Mouse (Mus musculus) forebrain, embryonic 10.5 days (tissue): Measurements from ENCODE around the gene Ctnnbl1. TPM values are rescaled to one million over a fixed set of nuclear protein-coding genes. Genes with fewer than 3 reads are reported as not detected.

ENCODE experiments used
- DNase-seq: peaks from one replicate; pipeline ENCODE4 v3.0.0-alpha.2; 2017; ENCODE audit warnings: low spot score; ENCODE audit errors: extremely low spot score
- H3K27ac ChIP-seq: fragments of 300-500 bp; sonication (generic); 2 replicates; pipeline ENCODE4 v1.5.1; 2016; ENCODE audit warnings: mild to moderate bottlenecking
- H3K27me3 ChIP-seq: fragments of 300-500 bp; sonication (generic); 2 replicates; pipeline ENCODE4 v1.6.1; 2016; ENCODE audit warnings: mild to moderate bottlenecking; ENCODE audit not compliant: poor library complexity, severe bottlenecking
- H3K36me3 ChIP-seq: fragments of 300-500 bp; sonication (generic); replicated peaks from 2 replicates; pipeline ENCODE4 v1.6.1; 2016; ENCODE audit warnings: mild to moderate bottlenecking, moderate library complexity
- H3K4me1 ChIP-seq: fragments of 300-500 bp; sonication (generic); 2 replicates; pipeline ENCODE4 v1.6.1; 2016
- H3K4me3 ChIP-seq: fragments of 300-500 bp; sonication (generic); 2 replicates; pipeline ENCODE4 v1.5.1; 2016; ENCODE audit warnings: mild to moderate bottlenecking, moderate library complexity
- H3K9me3 ChIP-seq: fragments of 300-500 bp; sonication (generic); 2 replicates; pipeline ENCODE4 v1.6.1; 2016; ENCODE audit warnings: mild to moderate bottlenecking, moderate library complexity
- WGBS: fragments of 180-500 bp; shearing (Covaris S2); methylation state at CpG from one replicate; pipeline ENCODE4 v1.1.7; 2016; 5-methylcytosine and 5-hydroxymethylcytosine counted together
- polyA plus RNA-seq: library from polyadenylated mRNA; unstranded; fragments of >200 nt; fragmentation: Nextera tagmentation; extraction: Ambion mirVana; gene quantifications from 2 replicates; pipeline ENCODE4 v1.2.1, GENCODE M21; 2016

The Ctnnbl1 gene
- polyA plus RNA-seq, 1 experiment from 2014 or later, result 98.8 TPM

- peaks cover 43% of the 10 kb centered on the region for H3K36me3 ChIP-seq
- H3K4me1 ChIP-seq, result peaks cover 12% of the 10 kb centered on the region; the same call in 1 of the 2 replicates
- H3K27me3 ChIP-seq, result no peaks in the 10 kb centered on the region
- WGBS, result 86% methylated on average over 15 of the region's 15 CpGs
- no peak for DNase-seq
- no peak overlapping the region for H3K4me3 ChIP-seq
- H3K9me3 ChIP-seq, result no peaks in the 10 kb centered on the region
- no peak overlapping the region for H3K27ac ChIP-seq
Measured at GRCm38 (mm10) chr2:157818576-157819320, 81.5 kb downstream of the Ctnnbl1 start.

DNA sequence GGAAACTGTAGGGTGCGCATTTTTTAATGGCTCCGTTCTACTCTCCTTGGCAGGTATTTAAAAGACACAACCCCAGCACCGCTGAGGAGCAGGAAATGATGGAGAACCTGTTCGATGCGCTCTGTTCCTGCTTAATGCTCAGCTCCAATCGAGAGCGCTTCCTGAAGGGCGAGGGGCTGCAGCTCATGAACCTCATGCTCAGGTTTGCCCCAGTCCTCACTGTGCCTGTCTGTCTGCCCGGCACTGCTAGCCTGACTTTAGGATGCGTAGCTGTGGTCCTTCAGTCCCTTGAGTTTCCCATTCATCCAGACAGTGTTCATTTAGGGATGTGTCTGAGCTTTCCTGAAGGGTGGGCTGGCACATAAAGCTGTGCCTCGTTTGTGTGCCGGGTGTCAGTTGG is 82.2 kb downstream of the Ctnnbl1 start:
- Histone ChIP-seq H3K27me3 (no peaks in the 10 kb centered on the region), H3K27ac (no peak overlapping the region), H3K4me1 (peaks cover 12% of the 10 kb centered on the region; the same call in 1 of the 2 replicates), H3K4me3 (no peak overlapping the region), H3K36me3 (peaks cover 44% of the 10 kb centered on the region), H3K9me3 (no peaks in the 10 kb centered on the region)
- 91% methylated on average over 12 of the region's 12 CpGs for WGBS
- no peak for DNase-seq

- H3K27ac ChIP-seq, result no peak overlapping the region
- WGBS, result 76% methylated on average over 4 of the region's 4 CpGs
- peaks cover 54% of the 10 kb centered on the region for H3K36me3 ChIP-seq
- H3K9me3 ChIP-seq, result no peaks in the 10 kb centered on the region
- H3K27me3 ChIP-seq, result no peaks in the 10 kb centered on the region
- no peak overlapping the region for H3K4me3 ChIP-seq
- no peak for DNase-seq
- peaks cover 12% of the 10 kb centered on the region; the same call in 1 of the 2 replicates for H3K4me1 ChIP-seq
Measured at GRCm38 (mm10) chr2:157821259-157821658, 84.1 kb downstream of the Ctnnbl1 start.

DNA sequence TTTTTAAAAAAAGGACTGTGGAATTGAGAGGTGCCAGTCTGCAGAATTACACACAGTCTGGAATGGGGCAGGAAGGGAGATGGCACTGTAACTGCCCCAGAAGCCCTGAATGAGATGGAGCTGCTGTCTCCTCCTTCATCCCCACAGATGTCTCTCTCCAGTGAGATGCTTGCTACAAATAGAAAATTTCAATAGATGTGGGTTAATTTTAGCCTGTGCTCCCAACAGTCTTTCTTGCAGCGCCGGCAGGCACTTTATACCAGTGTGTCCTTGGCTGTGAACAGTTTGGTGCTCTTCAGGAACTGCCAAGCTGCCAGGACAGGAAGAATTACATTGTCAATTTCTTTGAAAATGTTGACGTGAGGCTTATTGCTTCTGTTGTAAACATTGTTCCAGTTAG is 86.3 kb downstream of the Ctnnbl1 start:
- Histone ChIP-seq H3K4me3 (no peak overlapping the region), H3K9me3 (no peaks in the 10 kb centered on the region), H3K4me1 (peaks cover 12% of the 10 kb centered on the region; the same call in 1 of the 2 replicates), H3K27me3 (no peaks in the 10 kb centered on the region), H3K36me3 (peaks cover 45% of the 10 kb centered on the region), H3K27ac (no peak overlapping the region)
- WGBS, result 96% methylated on average over 3 of the region's 3 CpGs
- DNase-seq, result no peak

- no peak for DNase-seq
- Histone ChIP-seq H3K36me3 (peaks cover 37% of the 10 kb centered on the region), H3K9me3 (no peaks in the 10 kb centered on the region), H3K4me1 (peaks cover 12% of the 10 kb centered on the region; the same call in 1 of the 2 replicates), H3K27ac (no peak overlapping the region), H3K27me3 (no peaks in the 10 kb centered on the region), H3K4me3 (no peak overlapping the region)
- WGBS, result 95% methylated on average over 11 of the region's 11 CpGs
Measured at GRCm38 (mm10) chr2:157824249-157824648, 87.0 kb downstream of the Ctnnbl1 start.

DNA sequence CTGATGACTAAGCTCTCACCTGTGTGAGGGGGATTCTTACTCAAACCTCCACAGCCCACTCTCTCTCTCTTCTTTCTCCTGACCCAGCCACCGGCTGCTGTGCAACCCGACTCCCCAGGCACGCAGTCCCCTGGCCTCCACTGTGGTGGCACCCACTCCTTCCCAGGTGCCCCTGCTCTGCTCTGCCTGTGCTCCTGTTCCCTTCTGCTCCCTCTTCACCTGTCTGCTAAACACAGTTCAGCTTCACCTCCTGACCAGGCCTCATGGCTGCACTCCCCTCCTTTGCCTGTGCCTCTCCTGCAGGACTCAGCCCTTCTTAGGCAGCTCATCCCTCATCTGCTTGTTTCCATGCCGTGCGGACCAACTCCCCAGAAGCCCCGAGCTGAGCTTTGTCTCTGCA is 92.9 kb downstream of the Ctnnbl1 start:
- Histone ChIP-seq H3K4me3 (no peak overlapping the region), H3K4me1 (no peaks in the 10 kb centered on the region), H3K27ac (no peak overlapping the region), H3K27me3 (no peaks in the 10 kb centered on the region), H3K36me3 (peaks cover 14% of the 10 kb centered on the region), H3K9me3 (no peaks in the 10 kb centered on the region)
- no peak for DNase-seq
- 82% methylated on average over 6 of the region's 6 CpGs for WGBS

DNA sequence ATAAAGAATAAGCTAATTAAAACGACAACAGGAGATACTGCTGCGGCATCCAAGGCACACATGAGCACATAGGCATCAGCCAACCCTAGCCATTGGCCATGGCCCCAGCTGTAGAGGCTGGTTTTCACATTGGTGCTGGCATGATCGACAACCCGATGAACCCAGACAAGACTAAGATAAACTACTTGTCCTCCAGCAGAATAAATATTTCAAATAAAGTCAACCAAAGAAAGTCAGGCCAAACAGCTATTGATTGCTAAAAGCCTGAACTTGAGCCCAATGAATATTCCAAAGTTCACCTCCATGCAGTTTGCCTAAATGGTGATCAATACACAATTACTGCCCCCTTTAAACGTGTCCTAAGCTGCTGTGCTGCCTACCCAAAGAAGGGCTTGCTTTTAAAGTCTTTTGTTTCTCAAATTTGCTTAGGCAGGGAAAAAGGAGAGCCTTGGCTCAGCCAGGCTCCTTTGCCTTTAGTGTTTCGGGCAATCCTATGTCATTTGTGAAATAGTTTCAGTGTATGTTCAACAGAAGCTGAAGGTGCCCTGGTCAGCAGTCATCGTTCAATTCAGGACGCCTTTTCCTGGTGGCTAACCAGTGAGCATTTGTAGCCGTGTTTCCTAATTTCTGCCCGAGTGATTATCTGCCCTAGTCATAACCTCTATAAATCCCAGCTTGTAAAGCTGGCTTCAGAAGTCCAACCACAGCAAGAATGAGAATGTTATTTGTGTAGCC is 93.6 kb downstream of the Ctnnbl1 start:
- Histone ChIP-seq H3K9me3 (no peaks in the 10 kb centered on the region), H3K36me3 (peaks cover 13% of the 10 kb centered on the region), H3K4me1 (no peaks in the 10 kb centered on the region), H3K27me3 (no peaks in the 10 kb centered on the region), H3K27ac (no peak overlapping the region), H3K4me3 (no peak overlapping the region)
- WGBS, result 90% methylated on average over 10 of the region's 10 CpGs
- DNase-seq, result no peak

DNA sequence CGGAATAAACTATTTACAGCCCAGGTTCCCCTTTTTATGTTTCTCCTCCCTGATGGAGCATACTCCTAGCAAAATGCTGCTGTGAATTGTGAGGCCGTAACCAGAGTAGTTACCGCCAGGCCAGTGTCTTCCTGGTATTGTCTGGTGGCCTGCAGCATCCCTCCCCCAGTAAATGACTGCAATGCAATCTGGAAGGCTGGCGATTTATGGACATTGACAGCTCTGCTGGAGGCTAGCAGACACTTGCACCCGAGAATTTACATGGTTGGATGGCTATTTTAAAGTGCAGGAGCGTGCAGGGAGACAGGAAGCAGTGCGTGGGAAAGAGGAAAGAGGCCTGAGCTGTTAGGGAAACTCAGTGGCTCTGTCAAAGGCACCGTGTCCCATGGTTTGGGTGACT is 99.8 kb downstream of the Ctnnbl1 start:
- no peak overlapping the region for H3K4me3 ChIP-seq
- 87% methylated on average over 8 of the region's 8 CpGs for WGBS
- no peaks in the 10 kb centered on the region for H3K9me3 ChIP-seq
- DNase-seq, result no peak
- no peaks in the 10 kb centered on the region for H3K27me3 ChIP-seq
- peaks cover 21% of the 10 kb centered on the region for H3K4me1 ChIP-seq
- peaks cover 39% of the 10 kb centered on the region for H3K36me3 ChIP-seq
- H3K27ac ChIP-seq, result no peak overlapping the region

- WGBS, result 94% methylated on average over 13 of the region's 13 CpGs
- Histone ChIP-seq H3K4me3 (no peak overlapping the region), H3K27ac (no peak overlapping the region), H3K4me1 (peaks cover 23% of the 10 kb centered on the region), H3K27me3 (no peaks in the 10 kb centered on the region), H3K9me3 (no peaks in the 10 kb centered on the region), H3K36me3 (peaks cover 39% of the 10 kb centered on the region)
- DNase-seq, result no peak
Measured at GRCm38 (mm10) chr2:157838206-157838923, 101.2 kb downstream of the Ctnnbl1 start.

- Histone ChIP-seq H3K4me1 (peaks cover 23% of the 10 kb centered on the region), H3K36me3 (peaks cover 39% of the 10 kb centered on the region), H3K27me3 (no peaks in the 10 kb centered on the region), H3K27ac (0 out of 2 replicates have a peak overlapping the region, but pooled peaks have one; percentile 8), H3K4me3 (no peak overlapping the region), H3K9me3 (no peaks in the 10 kb centered on the region)
- no peak for DNase-seq
Measured at GRCm38 (mm10) chr2:157840641-157841078, 103.5 kb downstream of the Ctnnbl1 start.

DNA sequence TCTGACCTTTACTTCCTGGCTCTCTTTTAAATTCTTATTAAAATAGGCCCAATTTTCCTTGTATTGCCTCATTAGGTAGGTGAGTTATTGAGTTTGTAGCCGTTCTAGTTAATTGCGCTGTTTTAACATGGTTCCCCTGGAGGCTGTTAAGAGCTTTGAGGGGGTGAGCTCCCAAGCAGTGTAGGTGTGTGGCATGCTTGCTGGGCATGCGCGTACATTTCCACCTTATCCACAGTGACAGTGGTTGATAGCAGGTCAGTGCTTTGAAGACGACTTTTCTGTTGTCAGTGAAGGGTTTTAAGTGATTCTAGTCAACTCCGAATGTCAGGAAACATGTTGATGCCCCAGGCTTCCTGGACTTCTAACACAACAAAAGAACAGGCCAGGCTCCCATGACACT is 103.9 kb downstream of the Ctnnbl1 start:
- H3K9me3 ChIP-seq, result no peaks in the 10 kb centered on the region
- no peak for DNase-seq
- peaks cover 39% of the 10 kb centered on the region for H3K36me3 ChIP-seq
- H3K4me3 ChIP-seq, result no peak overlapping the region
- peaks cover 23% of the 10 kb centered on the region for H3K4me1 ChIP-seq
- H3K27me3 ChIP-seq, result no peaks in the 10 kb centered on the region
- WGBS, result 81% methylated on average over 6 of the region's 6 CpGs
- 0 out of 2 replicates have a peak overlapping the region, but pooled peaks have one; percentile 40 for H3K27ac ChIP-seq

- Histone ChIP-seq H3K36me3 (0 out of 2 replicates have a peak, but pooled peaks cover 4% of the 10 kb centered on the region), H3K4me1 (peaks cover 23% of the 10 kb centered on the region), H3K27ac (no peak overlapping the region), H3K9me3 (no peaks in the 10 kb centered on the region), H3K4me3 (no peak overlapping the region), H3K27me3 (no peaks in the 10 kb centered on the region)
- DNase-seq, result no peak
- 86% methylated on average over 2 of the region's 2 CpGs for WGBS
Measured at GRCm38 (mm10) chr2:157844746-157845145, 107.5 kb downstream of the Ctnnbl1 start.
